Mouse (Mus musculus) heart, adult 2 months (tissue): ENCODE results near the gene Bmp6. TPM values are rescaled to one million over a fixed set of nuclear protein-coding genes. Genes with fewer than 3 reads are reported as not detected.
A peak's percentile ranks its signal among the peaks of the same experiment; 100 is the strongest.

Experiments used
- DNase-seq, 2 experiments: peaks; one replicate each; pipeline ENCODE4 v3.0.0; 2021
- H3K27ac ChIP-seq: fragments of 200-600 bp; 2 replicates; pipeline ENCODE4 v1.8.1; 2022
- H3K27me3 ChIP-seq: fragments of 200-500 bp; 2 replicates; pipeline ENCODE4 v1.6.1; 2012; ENCODE audit warnings: mild to moderate bottlenecking, low read length, inconsistent platforms, mixed read lengths; ENCODE audit not compliant: control insufficient read depth, insufficient read depth
- H3K36me3 ChIP-seq: fragments of 200-500 bp; 2 replicates; pipeline ENCODE4 v1.6.1; 2012; ENCODE audit warnings: low read length, inconsistent platforms; ENCODE audit not compliant: control insufficient read depth, insufficient read depth
- H3K4me1 ChIP-seq: fragments of 200-500 bp; 2 replicates; pipeline ENCODE4 v1.6.1; 2011; ENCODE audit warnings: low read length; ENCODE audit not compliant: control insufficient read depth, insufficient read depth
- H3K4me3 ChIP-seq: fragments of 200-600 bp; 2 replicates; pipeline ENCODE4 v1.8.1; 2022
- H3K79me2 ChIP-seq: fragments of 200-500 bp; replicated peaks from 2 replicates; pipeline ENCODE4 v1.6.1; 2012; ENCODE audit warnings: mild to moderate bottlenecking, inconsistent platforms, low read length, moderate library complexity, mixed read lengths; ENCODE audit not compliant: control insufficient read depth, insufficient read depth
- H3K9ac ChIP-seq: fragments of 200-500 bp; 2 replicates; pipeline ENCODE4 v1.6.1; 2012; ENCODE audit warnings: low read depth, mild to moderate bottlenecking, control low read depth, inconsistent platforms, low read length, mixed read lengths
- CTCF ChIP-seq: fragments of 200-600 bp; IDR thresholded peaks from 2 replicates; pipeline ENCODE4 v1.8.1; 2022; ENCODE audit warnings: antibody characterized with exemption, mild to moderate bottlenecking, moderate library complexity
- EP300 ChIP-seq: fragments of 200-500 bp; IDR thresholded peaks from 2 replicates; pipeline ENCODE4 v1.6.1; 2011; ENCODE audit warnings: low read depth, low read length, control low read depth; ENCODE audit not compliant: insufficient read depth
- POLR2A ChIP-seq: fragments of 200-500 bp; IDR thresholded peaks from 2 replicates; pipeline ENCODE4 v1.6.1; 2011; ENCODE audit warnings: mild to moderate bottlenecking, low read depth, low read length, control low read depth; ENCODE audit not compliant: insufficient read depth
- WGBS: fragments of 180-500 bp; shearing (Covaris S2); methylation state at CpG from one replicate; pipeline ENCODE4 v1.1.7; 2018; 5-methylcytosine and 5-hydroxymethylcytosine counted together
- intact Hi-C: fragments of 180-260 bp; cut with DNase I; formaldehyde crosslinking; loops from one replicate; pipeline ENCODE4 v1.15.1; 2025
- polyA plus RNA-seq: library from polyadenylated mRNA; depleted of rRNA; stranded (reverse); fragments of >200 nt; gene quantifications from 2 replicates; pipeline ENCODE4 v1.2.3, GENCODE M21; 2012
- total RNA-seq, 2 experiments: library from RNA; stranded (reverse); gene quantifications; 2 replicates each; pipeline ENCODE4 v1.2.3; 2021

Gene Bmp6
- total and polyA plus RNA-seq, 3 experiments, result 19.3 to 28.8 (median 23.0) TPM

DNA sequence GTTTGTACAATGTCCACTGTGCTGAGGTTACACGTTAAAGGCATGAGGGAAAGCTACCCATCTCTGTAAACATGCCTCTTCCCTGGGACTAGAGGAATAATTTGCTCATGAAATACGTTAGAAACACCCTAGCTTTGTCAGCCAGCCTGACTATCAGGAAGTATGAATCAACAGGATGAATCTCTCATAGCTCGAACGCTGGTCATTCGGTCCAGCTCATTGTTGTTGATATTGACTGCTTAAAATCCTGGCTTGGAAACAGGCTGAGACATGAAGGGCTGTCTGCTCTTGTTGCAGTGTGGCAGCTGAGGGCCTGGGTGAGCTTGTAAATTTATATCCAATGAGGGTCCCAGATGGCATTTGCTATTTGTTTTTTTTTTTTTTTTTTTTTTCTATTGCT is 4.9 kb downstream of the Bmp6 start:
- H3K4me3 ChIP-seq, result no peak overlapping the region; the same call in 1 of the 2 replicates
- DNase-seq, result peak in 1 of 2 experiments; percentile 26
- WGBS, result 28% methylated on average over 5 of the region's 5 CpGs
- no peak for TF ChIP-seq EP300
- TF ChIP-seq POLR2A, result no peak
- no peak for TF ChIP-seq CTCF
- peaks cover 13% of the 10 kb centered on the region for H3K36me3 ChIP-seq
- peaks cover 10% of the 10 kb centered on the region for H3K4me1 ChIP-seq
- H3K27me3 ChIP-seq, result peaks cover 6% of the 10 kb centered on the region
- no peak overlapping the region for H3K9ac ChIP-seq
- peak overlapping the region; percentile 54 for H3K27ac ChIP-seq
- no peaks in the 10 kb centered on the region; the same call in 1 of the 2 replicates for H3K79me2 ChIP-seq
- intact Hi-C loops, result loop anchor here (5.0 kb wide), 1 partner anchor 177 kb away; the partner anchor contains the start of gene Txndc5

DNA sequence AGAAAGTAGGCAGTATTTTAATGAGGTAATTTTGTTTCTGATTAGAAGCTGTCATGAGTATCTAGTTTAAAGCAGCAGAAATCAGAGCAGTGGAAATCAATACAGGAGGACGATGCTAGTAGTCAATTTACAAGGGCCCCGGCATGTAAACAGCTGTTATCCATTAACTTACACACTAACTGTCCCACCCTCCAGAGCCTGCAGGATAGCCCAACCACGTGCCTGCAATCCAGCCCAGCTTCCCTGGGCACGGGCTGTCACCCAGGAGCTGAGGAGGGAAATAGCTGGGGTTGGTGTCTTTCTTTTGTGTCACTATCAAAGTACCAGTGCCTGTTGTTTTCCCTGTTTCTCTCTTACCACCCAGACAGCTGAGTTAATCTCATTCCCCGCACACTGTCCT is 7.1 kb downstream of the Bmp6 start:
- Histone ChIP-seq H3K4me3 (no peak overlapping the region), H3K27ac (peak overlapping the region; percentile 56), H3K27me3 (no peaks in the 10 kb centered on the region), H3K4me1 (peaks cover 10% of the 10 kb centered on the region), H3K36me3 (peaks cover 15% of the 10 kb centered on the region), H3K9ac (peak overlapping the region; percentile 38; the same call in 1 of the 2 replicates), H3K79me2 (no peaks in the 10 kb centered on the region)
- 49% methylated on average over 5 of the region's 5 CpGs for WGBS
- DNase-seq, result no peak
- TF ChIP-seq CTCF (no peak), POLR2A (no peak), EP300 (no peak)
- intact Hi-C loops, result no loop called here

DNA sequence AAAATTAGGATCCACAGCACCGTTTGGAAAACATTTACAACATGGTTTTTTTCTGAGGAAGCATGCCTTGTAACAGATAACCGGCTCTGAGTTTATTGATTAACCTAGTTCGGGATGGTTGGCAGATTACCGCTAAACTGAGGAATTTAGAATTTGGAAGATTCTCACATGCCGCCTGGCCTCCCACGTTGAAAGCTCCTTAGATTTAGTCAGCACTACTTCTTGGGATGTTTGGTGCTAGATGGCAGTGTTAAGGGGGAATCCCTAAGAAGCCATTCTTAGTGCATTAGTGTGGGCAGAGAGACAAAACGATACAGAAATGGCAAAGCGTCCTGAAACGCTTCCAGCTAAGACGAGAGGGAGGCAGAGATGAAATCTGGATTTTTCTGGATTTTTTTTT is 8.1 kb downstream of the Bmp6 start:
- H3K27ac ChIP-seq, result peak overlapping the region; percentile 55
- 49% methylated on average over 10 of the region's 10 CpGs for WGBS
- H3K27me3 ChIP-seq, result no peaks in the 10 kb centered on the region
- no peaks in the 10 kb centered on the region for H3K79me2 ChIP-seq
- TF ChIP-seq CTCF (no peak), EP300 (no peak), POLR2A (no peak)
- no peak overlapping the region for H3K4me3 ChIP-seq
- no peak overlapping the region for H3K9ac ChIP-seq
- DNase-seq, result no peak
- intact Hi-C loops, result loop anchor here (1.0 kb wide), 1 partner anchor 54 kb away; no protein-coding TSS in a partner anchor
- H3K36me3 ChIP-seq, result peaks cover 15% of the 10 kb centered on the region
- H3K4me1 ChIP-seq, result peaks cover 12% of the 10 kb centered on the region

DNA sequence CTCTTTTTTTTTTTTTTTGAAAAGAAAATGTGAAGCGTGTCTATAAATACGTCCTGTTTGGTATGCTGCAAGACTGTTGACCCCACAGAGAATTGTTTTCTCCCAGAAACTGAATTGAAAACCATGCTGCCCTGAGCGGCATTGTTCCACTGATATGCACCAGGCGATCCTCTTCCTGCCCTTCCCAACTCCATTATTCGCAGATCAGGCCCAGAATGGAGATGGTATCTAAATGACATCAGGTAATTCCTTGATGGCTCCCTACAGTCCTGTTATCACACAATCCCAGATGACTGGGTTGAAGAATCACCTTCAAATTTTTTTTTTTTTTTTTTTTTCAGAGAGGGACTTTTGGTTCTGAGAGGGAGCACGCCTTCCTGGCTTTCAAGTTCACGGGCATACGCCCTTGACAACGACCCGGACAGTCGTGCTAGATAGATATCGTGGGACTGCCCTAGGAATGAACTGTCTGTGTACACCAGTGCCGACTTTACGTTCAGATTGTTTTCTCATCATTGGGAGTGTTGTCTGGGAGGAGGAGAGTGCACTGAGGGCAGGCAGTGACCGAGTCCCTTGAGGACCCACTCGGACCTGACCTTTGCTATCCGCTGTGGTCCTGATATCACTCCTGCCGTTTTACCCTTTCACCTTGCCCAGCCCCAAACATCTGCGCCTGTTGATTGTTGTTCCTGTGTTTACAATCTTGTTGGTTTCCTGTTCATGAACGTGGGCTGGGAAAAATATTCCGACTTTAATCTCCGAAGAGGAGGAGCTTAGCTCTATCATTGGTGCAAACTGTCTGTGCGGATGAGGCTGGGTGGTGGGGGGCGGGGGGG is 8.7 kb downstream of the Bmp6 start:
- Histone ChIP-seq H3K4me1 (peaks cover 12% of the 10 kb centered on the region), H3K4me3 (peak overlapping the region; percentile 27; the same call in 1 of the 2 replicates), H3K9ac (no peak overlapping the region), H3K27me3 (no peaks in the 10 kb centered on the region), H3K79me2 (no peaks in the 10 kb centered on the region), H3K27ac (peak overlapping the region; percentile 55), H3K36me3 (peaks cover 15% of the 10 kb centered on the region)
- 23% methylated on average over 24 of the region's 24 CpGs for WGBS
- intact Hi-C loops, result loop anchor here (1.0 kb wide), 1 partner anchor 54 kb away; no protein-coding TSS in a partner anchor
- DNase-seq, result peak; percentile 53 to 70
- no peak for TF ChIP-seq CTCF
- peak; percentile 76; the same call in 1 of the 2 replicates for TF ChIP-seq EP300

DNA sequence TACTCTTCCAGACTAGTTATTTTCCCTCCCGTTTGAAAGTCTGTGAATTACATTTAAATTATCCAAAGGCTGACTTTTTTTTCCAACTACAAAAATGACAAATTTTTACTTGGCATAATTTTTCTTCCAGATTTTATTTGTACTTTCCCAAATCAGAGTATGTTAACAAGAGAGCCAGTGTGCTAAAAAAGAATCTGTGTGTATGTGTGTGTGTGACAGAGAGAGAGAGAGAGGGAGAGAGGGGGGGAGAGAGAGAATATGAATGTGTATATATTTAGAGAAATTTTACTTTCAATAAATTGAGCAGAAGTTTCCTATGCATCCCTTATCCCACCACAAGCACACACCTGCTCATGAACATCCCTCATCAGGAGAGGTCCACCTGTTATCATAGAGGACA is 9.4 kb downstream of the Bmp6 start:
- Histone ChIP-seq H3K27ac (peak overlapping the region; percentile 24), H3K36me3 (peaks cover 15% of the 10 kb centered on the region), H3K9ac (no peak overlapping the region), H3K79me2 (no peaks in the 10 kb centered on the region), H3K27me3 (no peaks in the 10 kb centered on the region), H3K4me3 (no peak overlapping the region), H3K4me1 (peaks cover 10% of the 10 kb centered on the region)
- intact Hi-C loops, result no loop called here
- TF ChIP-seq EP300 (no peak), CTCF (no peak), POLR2A (no peak)
- 44% methylated on average over 1 of the region's 1 CpGs for WGBS
- no peak for DNase-seq

DNA sequence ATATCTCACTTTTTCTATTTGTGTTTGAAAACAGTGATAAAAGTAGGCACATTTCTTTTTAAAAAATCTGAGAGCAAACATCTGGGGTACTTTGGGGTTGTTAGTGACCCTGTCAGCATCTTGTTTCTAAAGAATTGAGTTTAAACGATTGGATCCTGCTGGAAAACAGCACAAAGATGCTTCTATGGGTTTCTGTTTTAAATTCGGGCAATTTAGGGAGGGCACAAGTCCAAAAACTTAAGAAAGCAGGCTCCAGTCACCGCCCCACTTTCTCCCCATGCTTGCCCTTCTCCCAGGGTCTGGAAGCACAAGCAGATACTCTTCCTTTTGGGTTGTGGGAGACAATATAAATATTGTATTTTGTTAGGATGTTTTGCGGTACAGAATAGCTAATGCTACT is 14.1 kb downstream of the Bmp6 start:
- H3K4me3 ChIP-seq, result no peak overlapping the region
- no peak for TF ChIP-seq EP300
- TF ChIP-seq CTCF, result no peak
- no peak for TF ChIP-seq POLR2A
- no peak for DNase-seq
- no peaks in the 10 kb centered on the region for H3K79me2 ChIP-seq
- intact Hi-C loops, result no loop called here
- H3K9ac ChIP-seq, result no peak overlapping the region
- H3K36me3 ChIP-seq, result peaks cover 5% of the 10 kb centered on the region; the same call in 1 of the 2 replicates
- H3K4me1 ChIP-seq, result peaks cover 1% of the 10 kb centered on the region; the same call in 1 of the 2 replicates
- no peak overlapping the region for H3K27ac ChIP-seq
- WGBS, result 56% methylated on average over 4 of the region's 4 CpGs
- H3K27me3 ChIP-seq, result no peaks in the 10 kb centered on the region
